Mouse (Mus musculus) heart, postnatal 0 days (tissue): ENCODE results near the gene Rbm33.

ENCODE experiments used
- CTCF ChIP-seq: IDR thresholded peaks from 2 replicates; pipeline ENCODE4 v1.5.1; 2016; ENCODE audit warnings: antibody characterized with exemption, control low read depth, low read depth
- EP300 ChIP-seq: IDR thresholded peaks from 2 replicates; pipeline ENCODE4 v1.6.1; 2016; ENCODE audit warnings: antibody characterized with exemption, low read depth

DNA sequence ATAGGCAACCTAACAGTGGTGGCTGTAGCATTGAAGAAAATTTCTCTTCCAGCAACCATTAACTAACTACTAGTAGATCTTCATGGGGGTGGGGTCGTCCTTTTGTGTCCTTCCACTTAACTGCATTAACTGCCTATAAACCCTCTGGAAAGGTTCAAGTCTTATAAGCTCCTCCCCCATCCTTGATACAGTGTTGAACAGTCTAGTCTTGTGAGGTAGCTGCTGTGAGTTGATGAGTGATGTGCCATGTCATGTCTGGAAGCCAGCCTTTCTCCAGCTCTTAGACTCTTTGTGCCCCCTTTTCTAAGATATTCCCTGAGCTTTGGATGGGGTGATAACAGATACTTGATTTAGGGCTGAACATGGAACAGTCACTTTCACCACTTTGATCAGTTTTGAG is 7.5 kb downstream of the Rbm33 start:
- TF ChIP-seq CTCF, result no peak
- no peak for TF ChIP-seq EP300
